Mouse (Mus musculus) intestine, postnatal 0 days (tissue): ENCODE data around the gene Aatk. TPM values are rescaled to one million over a fixed set of nuclear protein-coding genes. Genes with fewer than 3 reads are reported as not detected.
A peak's percentile ranks its signal among the peaks of the same experiment; 100 is the strongest.

Experiments used
- ATAC-seq: fragments of 200-750 bp; cut with Nextera tagmentation; 2 replicates; pipeline ENCODE4 v1.8.0; 2017; ENCODE audit warnings: mild to moderate bottlenecking, moderate TSS enrichment, moderate library complexity
- H3K27ac ChIP-seq: fragments of 300-500 bp; sonication (generic); 2 replicates; pipeline ENCODE4 v1.5.1; 2014; ENCODE audit warnings: mild to moderate bottlenecking, low read depth, low read length, moderate library complexity
- H3K27me3 ChIP-seq: fragments of 300-500 bp; sonication (generic); replicated peaks from 2 replicates; pipeline ENCODE4 v1.6.1; 2014; ENCODE audit warnings: low read length, mixed read lengths; ENCODE audit not compliant: control insufficient read depth, insufficient read depth
- H3K36me3 ChIP-seq: fragments of 300-500 bp; sonication (generic); 2 replicates; pipeline ENCODE4 v1.6.1; 2014; ENCODE audit warnings: mild to moderate bottlenecking, moderate library complexity; ENCODE audit not compliant: control insufficient read depth, insufficient read depth
- H3K4me1 ChIP-seq: fragments of 300-500 bp; sonication (generic); replicated peaks from 2 replicates; pipeline ENCODE4 v1.6.1; 2014; ENCODE audit warnings: antibody characterized with exemption, low read length, mixed read lengths; ENCODE audit not compliant: control insufficient read depth, insufficient read depth
- H3K4me2 ChIP-seq: fragments of 300-500 bp; sonication (generic); replicated peaks from 2 replicates; pipeline ENCODE4 v1.6.1; 2014; ENCODE audit warnings: low read depth, mild to moderate bottlenecking, moderate library complexity
- H3K4me3 ChIP-seq: fragments of 300-500 bp; sonication (generic); 2 replicates; pipeline ENCODE4 v1.5.1; 2014; ENCODE audit warnings: low read depth, low read length
- H3K9ac ChIP-seq: fragments of 300-500 bp; sonication (generic); 2 replicates; pipeline ENCODE4 v1.6.1; 2014; ENCODE audit warnings: mild to moderate bottlenecking, low read depth, low read length
- H3K9me3 ChIP-seq: fragments of 300-500 bp; sonication (generic); 2 replicates; pipeline ENCODE4 v1.6.1; 2016; ENCODE audit warnings: mixed run types; ENCODE audit not compliant: control insufficient read depth
- CTCF ChIP-seq: sonication (generic); IDR thresholded peaks from 2 replicates; pipeline ENCODE4 v1.5.1; 2016; ENCODE audit warnings: low read depth, mild to moderate bottlenecking, control low read depth, antibody characterized with exemption, moderate library complexity
- WGBS: fragments of 180-500 bp; shearing (Covaris S2); extraction: QIAGEN DNeasy Blood & Tissue Kit; methylation state at CpG from one replicate; pipeline ENCODE4 v1.1.7; 2014; 5-methylcytosine and 5-hydroxymethylcytosine counted together
- polyA plus RNA-seq: library from polyadenylated mRNA; unstranded; fragments of >200 nt; fragmentation: Nextera tagmentation; extraction: Ambion mirVana; gene quantifications from 2 replicates; pipeline ENCODE4 v1.2.1, GENCODE M21; 2015

Gene Aatk
- polyA plus RNA-seq = 1.6 and 1.7 TPM in 2 replicates

DNA sequence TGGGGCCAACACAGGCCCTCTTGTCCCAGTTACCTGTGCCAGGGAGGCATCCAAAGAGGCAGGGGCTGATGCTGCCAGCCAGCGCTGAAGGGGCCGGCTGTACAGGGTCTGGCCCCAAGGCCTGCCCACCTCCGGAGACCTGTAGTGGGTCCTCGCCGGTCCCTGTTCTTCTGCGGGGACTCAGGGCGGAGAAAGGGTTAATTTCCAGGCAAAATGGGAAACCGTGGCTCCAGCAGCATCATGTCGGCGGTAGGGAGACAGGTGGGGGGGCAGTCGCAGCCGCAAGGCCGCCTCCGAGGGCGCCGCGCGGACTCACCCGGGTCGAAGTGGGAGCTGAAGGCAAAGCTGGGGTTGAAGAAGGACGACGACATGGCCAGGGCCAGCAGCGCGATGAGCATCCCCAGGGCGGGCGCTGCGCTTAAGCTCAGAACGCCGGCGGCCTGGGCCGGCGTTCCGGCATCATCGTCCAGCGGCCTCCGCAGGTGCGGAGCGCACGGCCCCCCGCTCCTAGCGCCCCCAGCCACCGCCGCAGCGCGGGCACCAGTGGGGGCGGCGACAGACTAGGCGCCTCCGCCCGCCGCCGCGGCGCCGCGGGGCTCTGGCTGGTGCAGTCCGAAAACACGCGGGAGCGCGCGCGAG, at the start of gene Aatk:
Gene Aatk (minus strand): TSS at position 615 of the 639 bp plus-strand sequence.
- no peaks in the 10 kb centered on the region for H3K36me3 ChIP-seq
- peak within 1 kb of the TSS; percentile 50 for H3K4me3 ChIP-seq
- peaks cover 30% of the 10 kb centered on the region for H3K27me3 ChIP-seq
- H3K9me3 ChIP-seq = no peaks in the 10 kb centered on the region
- peak within 1 kb of the TSS; percentile 46 for H3K9ac ChIP-seq
- H3K4me1 ChIP-seq = no peaks in the 10 kb centered on the region
- H3K27ac ChIP-seq = no peak within 1 kb of the TSS
- WGBS = 2% methylated on average over 52 of the region's 63 CpGs
- H3K4me2 ChIP-seq = peak within 1 kb of the TSS; percentile 83
- TF ChIP-seq CTCF = no peak
- ATAC-seq = no peak

GRCm38 (mm10) chr11:120092817-120093591, 46.0 kb upstream of the Aatk start:
- ATAC-seq = peak; percentile 16; the same call in 1 of the 2 replicates
- Histone ChIP-seq H3K27me3 (no peaks in the 10 kb centered on the region), H3K4me3 (no peak overlapping the region), H3K4me1 (peaks cover 6% of the 10 kb centered on the region; the same call in 1 of the 2 replicates), H3K36me3 (peaks cover 61% of the 10 kb centered on the region), H3K4me2 (no peak overlapping the region), H3K9me3 (no peaks in the 10 kb centered on the region), H3K9ac (no peak overlapping the region), H3K27ac (no peak overlapping the region)
- TF ChIP-seq CTCF = peak; percentile 40
- 76% methylated on average over 20 of the region's 23 CpGs for WGBS

DNA sequence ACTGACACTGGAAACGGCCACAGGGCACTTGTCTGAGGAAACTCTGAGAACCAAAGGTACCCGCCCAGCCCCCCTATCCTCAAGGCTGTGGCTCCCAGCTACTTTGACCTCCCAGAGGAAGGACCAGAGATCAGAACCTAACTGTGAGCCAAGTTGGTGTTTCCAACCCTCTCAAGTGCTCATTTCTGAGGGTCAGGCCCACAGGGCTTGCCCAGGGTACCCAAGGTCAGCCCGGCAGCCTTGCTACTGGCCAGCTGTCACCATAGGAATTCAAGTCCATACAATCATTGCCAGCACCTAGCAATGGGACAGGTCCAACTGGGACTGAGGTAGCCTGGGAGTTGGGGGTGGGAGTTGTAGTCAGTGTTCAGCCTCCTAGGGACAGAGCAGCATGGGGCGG, 43.7 kb upstream of the Aatk start:
- Histone ChIP-seq H3K4me2 (no peak overlapping the region), H3K4me1 (0 out of 2 replicates have a peak, but pooled peaks cover 2% of the 10 kb centered on the region), H3K27me3 (no peaks in the 10 kb centered on the region), H3K4me3 (no peak overlapping the region), H3K27ac (no peak overlapping the region; the same call in 1 of the 2 replicates), H3K9me3 (no peaks in the 10 kb centered on the region), H3K36me3 (peaks cover 50% of the 10 kb centered on the region), H3K9ac (no peak overlapping the region)
- 91% methylated on average over 4 of the region's 4 CpGs for WGBS
- TF ChIP-seq CTCF = no peak
- ATAC-seq = no peak

GRCm38 (mm10) chr11:120086702-120087152, 39.8 kb upstream of the Aatk start, which contains the start of gene Cep131:
Gene Cep131, minus strand, starts transcription at chr11:120086827.
- H3K27ac ChIP-seq = peak within 1 kb of the TSS; percentile 16; the same call in 1 of the 2 replicates
- peaks cover 25% of the 10 kb centered on the region for H3K36me3 ChIP-seq
- ATAC-seq = peak; percentile 99
- 0 out of 2 replicates have a peak, but pooled peaks cover 2% of the 10 kb centered on the region for H3K4me1 ChIP-seq
- no peaks in the 10 kb centered on the region for H3K27me3 ChIP-seq
- no peak for TF ChIP-seq CTCF
- H3K9ac ChIP-seq = peak within 1 kb of the TSS; percentile 84
- H3K4me3 ChIP-seq = peak within 1 kb of the TSS; percentile 86
- no peaks in the 10 kb centered on the region for H3K9me3 ChIP-seq
- WGBS = under 1% methylated on average over 42 of the region's 42 CpGs
- H3K4me2 ChIP-seq = peak within 1 kb of the TSS; percentile 99

GRCm38 (mm10) chr11:120085891-120086627, 39.1 kb upstream of the Aatk start:
- H3K9me3 ChIP-seq = no peaks in the 10 kb centered on the region
- peak overlapping the region; percentile 84 for H3K9ac ChIP-seq
- peak overlapping the region; percentile 99 for H3K4me2 ChIP-seq
- peak; percentile 39 for ATAC-seq
- H3K27me3 ChIP-seq = no peaks in the 10 kb centered on the region
- TF ChIP-seq CTCF = peak; percentile 28
- 0 out of 2 replicates have a peak, but pooled peaks cover 2% of the 10 kb centered on the region for H3K4me1 ChIP-seq
- peak overlapping the region; percentile 86 for H3K4me3 ChIP-seq
- peak overlapping the region; percentile 16; the same call in 1 of the 2 replicates for H3K27ac ChIP-seq
- under 1% methylated on average over 23 of the region's 25 CpGs for WGBS
- peaks cover 18% of the 10 kb centered on the region for H3K36me3 ChIP-seq
